Mouse (Mus musculus): ENCODE measurements at regions not wholly inside any gene's neighbourhood (a gene's known extent, or its start where the extent isn't known, plus 50 kb on each side); places are given as distances from the start of the nearest gene placed in this dataset.

DNA sequence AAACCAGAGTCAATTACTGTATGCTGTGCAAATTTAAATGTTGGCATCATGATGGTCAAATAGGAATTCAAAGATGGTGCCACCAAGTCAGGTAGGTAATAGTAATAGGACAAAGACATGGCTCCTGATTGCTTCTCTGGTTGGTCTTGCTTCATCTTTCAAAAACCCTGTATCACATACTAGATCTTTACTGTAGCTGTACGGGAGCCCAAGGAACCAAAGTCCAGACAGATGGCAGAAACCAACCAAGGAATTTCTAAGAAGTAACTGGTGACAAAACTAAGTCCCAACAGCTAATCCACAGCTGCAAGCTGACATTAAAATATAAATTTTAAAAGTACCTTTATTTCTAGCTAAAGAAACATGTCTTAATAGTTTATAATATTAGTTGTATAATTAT is 131.7 kb upstream of the Cxxc4 start:
- DNase-seq (ENCODE audit: low read depth, low spot score): no peak

DNA sequence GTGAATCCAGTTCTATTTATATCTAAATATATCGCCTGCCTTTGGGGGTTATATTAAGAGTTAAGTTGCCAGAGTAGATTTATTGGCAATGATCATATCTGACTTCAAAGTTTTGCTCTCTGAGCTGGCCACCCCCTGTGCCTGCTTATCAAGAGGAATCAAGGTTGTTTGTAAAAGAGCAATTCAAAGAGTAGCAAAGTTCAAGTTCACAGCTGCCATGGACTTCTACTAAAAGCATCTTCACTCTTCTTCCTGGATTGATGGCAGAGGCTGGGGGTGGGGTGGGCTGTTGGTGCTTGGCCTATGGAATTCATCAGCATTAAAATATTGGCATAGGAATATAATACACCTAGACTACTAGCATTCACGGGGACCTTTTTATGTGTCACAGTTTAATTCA is 131.2 kb upstream of the Cxxc4 start:
- no peak for DNase-seq (ENCODE audit: low read depth, low spot score)

DNA sequence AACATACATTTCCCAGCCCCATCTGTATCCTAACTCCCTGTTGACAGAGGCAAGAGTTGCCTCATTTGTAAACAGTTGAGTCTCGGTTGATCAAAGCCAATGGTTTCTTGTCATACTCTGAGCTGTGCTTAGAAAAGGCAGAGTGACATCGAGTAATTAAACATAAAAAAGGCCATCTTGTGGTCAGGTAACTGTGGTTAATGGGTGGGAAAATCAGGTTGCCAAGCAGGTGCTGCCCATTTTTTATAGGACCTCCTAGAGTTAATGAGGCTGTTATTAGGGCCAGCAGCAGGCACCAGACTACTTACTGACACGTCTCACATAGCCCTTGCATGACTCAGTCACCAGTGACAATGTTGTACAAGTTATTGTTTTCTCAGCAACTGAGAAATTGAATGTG is 130.7 kb upstream of the Cxxc4 start:
- DNase-seq (ENCODE audit: low read depth, low spot score): no peak

DNA sequence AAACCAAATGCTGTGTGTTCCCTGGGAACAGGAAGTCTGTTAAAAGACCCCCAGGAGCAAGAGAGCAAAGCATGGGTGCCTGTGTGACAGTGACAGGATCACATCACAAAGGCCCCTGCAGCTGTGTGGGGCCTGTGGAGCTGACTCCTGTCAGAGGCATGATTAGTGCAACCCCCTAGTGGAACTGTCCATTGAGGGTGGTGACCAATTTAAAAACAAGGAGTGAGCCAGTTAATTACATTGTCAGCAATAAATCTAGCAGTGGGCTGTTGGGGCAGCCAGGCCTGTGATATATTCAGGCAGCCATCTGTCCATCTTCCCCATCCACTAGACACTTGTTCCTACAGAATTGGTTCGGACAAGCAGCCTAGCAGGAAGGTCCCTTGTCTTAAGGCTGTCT is 121.8 kb upstream of the Cxxc4 start:
- no peak for DNase-seq (ENCODE audit: low read depth, low spot score)

DNA sequence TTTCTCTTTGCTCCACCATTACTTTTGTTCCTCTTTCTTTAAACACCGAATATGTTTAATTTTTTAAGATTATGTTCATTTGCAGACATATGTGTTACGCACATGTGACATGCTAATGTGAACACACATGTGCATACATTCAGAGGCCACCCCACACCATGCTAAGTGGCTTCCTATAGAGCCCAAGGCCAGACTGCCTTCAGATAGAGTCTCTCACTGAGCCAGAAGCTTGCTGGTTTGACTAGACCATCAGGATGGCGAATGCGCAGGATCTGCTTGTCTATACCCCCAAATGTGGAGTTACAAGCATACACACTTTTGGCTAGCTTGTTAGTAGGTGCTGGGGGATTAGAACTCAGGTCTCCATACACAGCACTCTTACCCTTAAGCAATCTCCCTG is 121.3 kb upstream of the Cxxc4 start:
- DNase-seq (ENCODE audit: low read depth, low spot score): no peak

DNA sequence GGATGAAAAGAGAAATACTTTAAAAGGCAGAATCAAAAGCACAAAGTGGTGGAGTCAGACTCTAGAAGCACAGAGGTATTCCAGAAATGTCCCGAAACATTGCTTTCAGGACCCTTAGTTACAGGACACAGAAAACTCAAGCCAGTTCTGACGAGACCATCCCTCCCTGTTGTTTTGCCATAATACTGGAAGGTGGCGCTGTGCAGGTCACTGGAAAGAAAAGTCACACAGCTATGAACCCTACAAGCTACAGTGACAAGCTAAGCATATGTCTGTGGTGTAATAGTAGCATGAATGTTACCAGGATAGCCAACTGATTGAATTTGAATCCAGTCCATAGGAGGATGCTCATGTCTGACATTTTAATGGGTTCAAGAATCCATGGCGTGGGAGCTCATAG is 117.4 kb upstream of the Cxxc4 start:
- DNase-seq (ENCODE audit: low read depth, low spot score): no peak

DNA sequence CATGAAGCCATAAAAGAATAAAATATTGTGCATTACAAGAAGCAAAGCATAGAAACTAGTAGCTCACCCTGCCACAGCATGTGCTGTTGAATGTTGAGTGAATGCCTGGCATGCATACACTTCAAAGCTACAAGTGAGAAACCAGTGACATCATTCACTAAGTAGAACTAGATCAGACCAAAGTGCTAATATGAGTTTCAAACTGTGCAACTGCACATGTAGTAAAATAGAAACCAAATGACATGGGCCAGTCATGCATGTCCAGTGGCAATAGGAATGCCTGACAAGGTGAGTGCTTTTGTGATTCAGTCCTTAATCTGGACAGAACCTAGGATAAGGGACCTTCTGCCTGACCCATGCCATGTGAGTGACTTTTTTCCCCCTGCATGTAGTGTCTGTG is 111.3 kb upstream of the Cxxc4 start:
- DNase-seq (ENCODE audit: low read depth, low spot score): no peak

DNA sequence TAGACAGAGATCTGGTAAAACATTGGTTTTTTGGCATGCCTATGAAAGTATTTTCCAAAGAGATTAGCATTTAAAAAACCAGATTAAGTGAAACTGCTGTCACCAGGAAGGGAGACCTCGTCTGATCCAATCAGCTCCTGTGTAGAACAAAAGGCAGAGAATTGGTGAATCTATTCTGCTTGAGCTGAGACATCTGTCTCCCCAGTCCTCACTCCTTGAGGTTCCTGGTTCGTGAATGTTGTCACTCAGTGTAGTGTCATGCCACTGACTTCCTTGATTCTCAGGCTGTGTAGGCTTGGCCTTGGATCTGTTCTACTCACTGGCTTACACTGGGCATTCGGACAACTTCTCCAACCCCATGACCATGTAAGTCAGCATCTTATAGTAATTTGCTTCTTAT is 105.9 kb upstream of the Cxxc4 start:
- DNase-seq (ENCODE audit: low read depth, low spot score): no peak

DNA sequence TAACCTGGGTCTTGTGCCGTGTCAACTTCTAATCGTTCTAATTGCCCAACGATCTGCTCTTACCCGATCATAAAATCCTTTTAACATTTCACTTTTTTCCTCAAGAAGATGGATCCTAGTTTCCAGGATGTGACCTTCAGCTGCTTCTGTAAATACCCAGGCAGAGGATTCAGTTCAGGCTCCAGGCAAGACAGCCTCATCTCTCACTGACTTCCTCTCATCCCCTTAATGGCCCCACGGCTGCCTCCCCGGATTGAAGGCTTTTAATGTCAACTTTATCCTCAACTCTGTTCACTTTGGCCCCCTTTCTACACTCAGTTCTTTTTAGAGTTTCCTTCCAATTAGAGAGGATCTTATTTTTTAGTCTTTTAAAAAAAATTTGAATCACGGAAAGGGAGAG is 91.0 kb upstream of the Cxxc4 start:
- DNase-seq (ENCODE audit: low read depth, low spot score): no peak

DNA sequence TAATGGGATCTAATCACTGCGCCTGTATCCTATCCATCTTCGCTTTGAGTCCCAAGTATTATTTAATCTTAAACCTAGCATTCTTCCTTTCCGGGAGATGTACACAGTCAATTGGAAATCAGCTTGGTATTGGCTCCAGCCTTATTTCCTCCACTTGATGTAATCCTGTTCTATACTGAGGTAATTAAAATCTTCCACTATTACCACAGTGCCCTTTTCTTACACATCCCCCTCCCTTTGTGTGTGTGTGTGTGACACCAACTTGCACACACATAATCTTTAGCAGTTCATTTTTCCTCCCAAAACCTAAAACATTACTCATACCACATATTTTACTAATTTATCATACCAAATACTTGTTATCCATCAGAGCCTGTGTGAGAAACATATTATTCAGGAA is 90.3 kb upstream of the Cxxc4 start:
- no peak for DNase-seq (ENCODE audit: low read depth, low spot score)

DNA sequence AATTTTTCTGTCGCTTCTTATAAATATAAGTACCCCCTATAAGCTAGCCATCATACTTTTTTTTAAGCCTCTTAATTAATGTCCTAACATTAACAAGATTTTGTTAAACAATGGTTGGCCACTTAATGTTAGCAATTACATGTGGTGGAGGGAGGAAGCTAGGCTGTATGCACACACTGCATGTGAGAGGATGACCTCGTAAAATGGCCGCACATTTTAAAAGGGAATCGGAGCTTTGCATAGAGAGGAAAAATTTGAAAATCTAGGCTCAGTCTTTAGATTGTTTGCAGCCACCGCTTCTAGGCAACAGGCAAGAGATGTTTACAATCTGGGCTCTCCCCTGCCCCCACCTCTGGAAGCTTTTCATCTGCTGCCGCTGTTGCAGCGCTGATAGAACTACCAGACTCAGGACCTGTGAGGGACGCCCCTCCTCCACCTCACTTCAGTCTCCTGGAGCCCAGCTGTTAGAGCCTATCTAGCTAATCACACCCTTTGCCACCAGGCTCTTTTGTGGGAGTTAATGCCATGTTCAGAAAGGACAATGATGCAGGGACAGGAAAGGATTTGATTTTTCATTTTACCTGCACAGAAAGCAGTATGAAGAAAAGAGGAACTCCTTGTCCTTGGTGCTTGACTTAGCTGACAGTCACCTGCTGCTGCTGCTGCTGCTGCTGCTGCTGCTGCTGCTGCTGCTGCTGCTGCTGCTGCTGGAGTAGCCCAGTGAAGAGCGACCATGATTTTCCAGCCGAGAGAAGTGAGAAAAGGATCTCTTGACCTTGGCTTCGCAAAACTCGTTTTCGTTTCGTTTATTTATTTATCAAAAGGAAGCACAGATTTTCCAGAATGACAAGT is 89.7 kb upstream of the Cxxc4 start:
- DNase-seq (ENCODE audit: low read depth, low spot score): peak; percentile 1

DNA sequence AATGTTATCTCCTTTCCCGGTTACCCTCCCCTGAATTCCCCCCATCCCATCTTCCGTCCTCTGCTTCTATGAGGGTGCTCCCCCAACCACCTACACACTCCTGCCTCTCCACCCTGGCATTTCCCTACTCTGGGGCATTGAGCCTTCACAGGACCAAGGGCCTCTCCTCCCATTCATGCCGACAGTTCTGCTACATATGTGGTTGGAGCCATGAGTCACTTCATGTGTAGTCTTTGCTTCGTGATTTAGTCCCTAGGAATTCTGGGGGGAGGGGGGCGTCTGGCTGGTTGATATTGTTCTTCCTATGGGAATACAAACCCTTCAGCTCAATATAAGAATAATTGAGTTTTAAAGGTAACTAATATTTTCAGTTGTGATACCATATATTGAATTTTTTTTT is 74.0 kb upstream of the Cxxc4 start:
- no peak for DNase-seq (ENCODE audit: low read depth, low spot score)

DNA sequence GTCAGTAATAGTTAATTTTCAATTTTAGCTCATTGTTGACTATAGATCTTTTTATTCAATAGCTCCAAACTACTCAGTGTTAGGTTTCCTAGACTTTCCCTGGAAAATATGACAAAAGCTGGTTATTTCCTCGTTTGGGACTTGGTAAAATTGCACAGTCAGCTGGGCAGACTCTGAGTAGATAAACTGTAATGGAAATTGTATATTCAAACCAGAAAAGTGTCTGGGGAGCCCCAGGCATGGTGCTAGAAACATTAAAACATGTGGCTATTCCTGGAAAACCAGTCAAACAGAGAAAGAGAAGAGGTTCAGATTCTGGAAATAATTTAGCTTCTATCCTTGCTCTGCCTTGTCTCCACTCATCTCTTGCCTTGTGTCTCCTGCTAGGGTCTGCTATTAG is 66.4 kb upstream of the Cxxc4 start:
- no peak for DNase-seq (ENCODE audit: low read depth, low spot score)

DNA sequence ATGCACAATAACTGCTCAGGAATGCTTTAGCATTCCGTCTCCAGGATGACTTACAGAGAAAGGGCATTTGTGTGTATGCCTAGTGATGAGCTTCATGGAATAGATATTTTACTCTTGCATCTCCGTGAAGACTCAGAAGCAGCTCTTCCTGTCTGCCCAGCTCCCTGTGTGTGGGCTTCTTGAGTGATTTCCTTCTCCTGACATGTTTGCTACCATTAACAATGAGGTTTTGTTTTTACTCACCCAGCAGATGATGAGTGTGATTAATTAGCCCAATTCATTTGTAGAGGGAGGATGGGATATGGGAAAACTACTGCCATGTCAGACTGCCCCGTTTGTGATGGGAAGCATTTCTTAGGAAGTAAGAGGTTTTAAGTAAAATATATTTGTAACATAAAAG is 63.9 kb upstream of the Cxxc4 start:
- no peak for DNase-seq (ENCODE audit: low read depth, low spot score)

DNA sequence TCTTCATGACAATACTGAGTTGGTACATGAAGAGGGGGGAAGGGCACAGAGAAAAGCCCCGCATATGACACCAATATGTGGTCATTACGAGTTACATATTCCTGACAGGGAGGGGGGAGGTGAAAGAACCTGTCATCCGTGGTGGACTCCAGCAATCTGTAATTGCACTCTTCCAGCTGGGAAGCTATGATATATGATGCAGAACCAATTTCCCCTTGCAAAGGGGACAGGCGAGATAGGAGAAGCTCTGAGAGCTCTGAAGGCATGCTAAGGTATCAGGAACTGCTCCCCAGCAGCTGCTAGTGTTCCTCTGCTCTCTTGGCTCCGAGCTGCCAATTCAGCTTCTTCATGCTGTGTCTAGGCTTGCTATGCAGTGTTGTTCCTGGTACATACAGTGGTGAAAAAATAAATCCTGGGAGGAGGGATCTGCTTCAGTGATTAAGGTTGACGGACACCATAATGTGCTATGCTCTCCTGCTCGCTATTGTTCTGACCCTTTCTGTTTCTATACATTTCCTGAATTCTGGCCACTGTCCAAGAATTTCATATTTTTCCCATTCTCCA is 57.7 kb upstream of the Cxxc4 start:
- DNase-seq (ENCODE audit: low read depth, low spot score): no peak

DNA sequence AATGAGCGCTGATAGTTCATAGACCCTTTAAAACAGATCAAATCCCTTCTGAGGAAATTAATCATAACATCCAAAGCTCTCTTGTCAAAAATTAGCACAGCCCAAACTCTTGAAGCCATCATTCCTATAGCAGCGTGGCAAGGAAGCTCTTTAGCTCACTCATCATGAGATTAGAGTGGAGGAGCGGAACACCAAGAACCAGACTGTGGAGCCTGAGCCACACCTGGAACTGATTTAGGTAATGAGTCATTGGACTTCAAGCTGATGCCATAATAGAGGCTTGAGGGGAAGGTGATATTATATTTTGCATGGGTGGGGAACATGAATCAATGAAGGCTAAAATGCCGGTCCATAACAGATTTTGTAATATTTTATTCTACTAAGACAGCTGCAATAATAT is 52.2 kb upstream of the Cxxc4 start:
- no peak for DNase-seq (ENCODE audit: low read depth, low spot score)
